Mouse (Mus musculus) G1E (cell line): ENCODE data around the gene St7. TPM values are rescaled to one million over a fixed set of nuclear protein-coding genes. Genes with fewer than 3 reads are reported as not detected.

ENCODE experiments used
- ATAC-seq: 2 replicates; pipeline ENCODE4 v1.8.0; 2016; ENCODE audit warnings: mild to moderate bottlenecking; ENCODE audit not compliant: insufficient number of reproducible peaks, poor library complexity, low FRiP score, severe bottlenecking; ENCODE audit errors: extremely low read depth
- DNase-seq: peaks from one replicate; pipeline ENCODE4 v3.0.0; 2012; ENCODE audit warnings: low spot score
- H3K27me3 ChIP-seq: 2 replicates; pipeline ENCODE4 v1.6.1; 2012; ENCODE audit warnings: mild to moderate bottlenecking, low read length, inconsistent platforms; ENCODE audit not compliant: insufficient read depth
- H3K36me3 ChIP-seq: replicated peaks from 2 replicates; pipeline ENCODE3; 2012; ENCODE audit warnings: mild to moderate bottlenecking, inconsistent platforms
- H3K4me1 ChIP-seq: 2 replicates; pipeline ENCODE4 v1.6.1; 2012; ENCODE audit warnings: low read depth, low read length, inconsistent platforms, mixed read lengths; ENCODE audit not compliant: insufficient read depth
- H3K4me3 ChIP-seq: 2 replicates; pipeline ENCODE4 v1.5.1; 2012; ENCODE audit warnings: low read depth, mild to moderate bottlenecking, inconsistent platforms, low read length, moderate library complexity, mixed read lengths
- H3K9me3 ChIP-seq: replicated peaks from 2 replicates; pipeline ENCODE4 v1.6.1; 2012; ENCODE audit warnings: inconsistent platforms
- CTCF ChIP-seq: IDR thresholded peaks from 2 replicates; pipeline ENCODE4 v1.5.1; 2012; ENCODE audit warnings: low read depth, low read length, inconsistent platforms, mixed read lengths
- GATA1 ChIP-seq: IDR thresholded peaks from 2 replicates; pipeline ENCODE4 v1.6.1; 2012; ENCODE audit warnings: borderline replicate concordance, low read length, inconsistent platforms, mixed read lengths
- GATA2 ChIP-seq: IDR thresholded peaks from 2 replicates; pipeline ENCODE4 v1.6.1; 2012; ENCODE audit warnings: low read depth, low read length, inconsistent platforms, borderline replicate concordance
- POLR2AphosphoS5 ChIP-seq: IDR thresholded peaks from 2 replicates; pipeline ENCODE4 v1.6.1; 2012; ENCODE audit warnings: low read depth, low read length, inconsistent platforms; ENCODE audit not compliant: insufficient replicate concordance
- TAL1 ChIP-seq: conservative IDR thresholded peaks from 2 replicates; pipeline ENCODE4 v1.6.1; 2012; ENCODE audit warnings: low read depth, low read length, inconsistent platforms, mixed read lengths
- polyA plus RNA-seq: library from polyadenylated mRNA; stranded (reverse); fragments of >175 nt; gene quantifications from 2 replicates; pipeline ENCODE4 v1.2.3, GENCODE M21; 2012
- total RNA-seq, 2 experiments: library from RNA; stranded (forward) in 1 of 2; stranded (reverse) in 1 of 2; fragments of 200-1000 nt in 1 of 2; fragments of >200 nt in 1 of 2; fragmentation: Nextera tagmentation in 1 of 2; gene quantifications; 2 replicates each; pipeline ENCODE4 v1.2.3; 2014 to 2017

The St7 gene
- total and polyA plus RNA-seq, 3 experiments = 4.7 to 155 (median 84.7) TPM

GRCm38 (mm10) chr6:17974416-17974815, 281.7 kb downstream of the St7 start:
- H3K36me3 ChIP-seq = no peaks in the 10 kb centered on the region
- ATAC-seq = no peak
- TF ChIP-seq CTCF (no peak), GATA2 (no peak), GATA1 (no peak), TAL1 (no peak), POLR2AphosphoS5 (no peak)
- peaks cover 4% of the 10 kb centered on the region for H3K4me1 ChIP-seq
- peaks cover 8% of the 10 kb centered on the region; the same call in 1 of the 2 replicates for H3K27me3 ChIP-seq
- DNase-seq = no peak
- no peak overlapping the region for H3K4me3 ChIP-seq
- H3K9me3 ChIP-seq = no peaks in the 10 kb centered on the region

GRCm38 (mm10) chr6:17977165-17977564, 284.4 kb downstream of the St7 start:
- no peak for ATAC-seq
- Histone ChIP-seq H3K9me3 (no peaks in the 10 kb centered on the region), H3K4me3 (no peak overlapping the region), H3K27me3 (peaks cover 10% of the 10 kb centered on the region; the same call in 1 of the 2 replicates), H3K4me1 (no peaks in the 10 kb centered on the region), H3K36me3 (no peaks in the 10 kb centered on the region)
- TF ChIP-seq GATA2 (no peak), GATA1 (no peak), TAL1 (no peak), POLR2AphosphoS5 (no peak), CTCF (no peak)
- no peak for DNase-seq

GRCm38 (mm10) chr6:17978324-17978723, 285.6 kb downstream of the St7 start:
- TF ChIP-seq CTCF (no peak), TAL1 (no peak), GATA1 (no peak), GATA2 (no peak), POLR2AphosphoS5 (no peak)
- Histone ChIP-seq H3K4me3 (no peak overlapping the region), H3K27me3 (peaks cover 10% of the 10 kb centered on the region; the same call in 1 of the 2 replicates), H3K4me1 (no peaks in the 10 kb centered on the region), H3K36me3 (no peaks in the 10 kb centered on the region), H3K9me3 (no peaks in the 10 kb centered on the region)
- ATAC-seq (no peak), DNase-seq (no peak)

GRCm38 (mm10) chr6:17978881-17979280, 286.1 kb downstream of the St7 start:
- DNase-seq = no peak
- TF ChIP-seq GATA1 (no peak), POLR2AphosphoS5 (no peak), GATA2 (no peak), TAL1 (no peak)
- Histone ChIP-seq H3K36me3 (no peaks in the 10 kb centered on the region), H3K4me3 (no peak overlapping the region), H3K4me1 (no peaks in the 10 kb centered on the region), H3K9me3 (no peaks in the 10 kb centered on the region), H3K27me3 (peaks cover 14% of the 10 kb centered on the region; the same call in 1 of the 2 replicates)
- no peak for ATAC-seq

GRCm38 (mm10) chr6:17979361-17979760, 286.6 kb downstream of the St7 start:
- DNase-seq (no peak), ATAC-seq (no peak)
- Histone ChIP-seq H3K36me3 (no peaks in the 10 kb centered on the region), H3K9me3 (no peaks in the 10 kb centered on the region), H3K4me1 (no peaks in the 10 kb centered on the region), H3K27me3 (peaks cover 14% of the 10 kb centered on the region; the same call in 1 of the 2 replicates), H3K4me3 (no peak overlapping the region)
- TF ChIP-seq GATA2 (no peak), TAL1 (no peak), CTCF (no peak)

GRCm38 (mm10) chr6:17990173-17991028, 297.7 kb downstream of the St7 start:
- no peak overlapping the region for H3K4me3 ChIP-seq
- no peaks in the 10 kb centered on the region for H3K9me3 ChIP-seq
- no peak for TF ChIP-seq POLR2AphosphoS5
- TF ChIP-seq CTCF = no peak
- no peak for TF ChIP-seq GATA1
- TF ChIP-seq GATA2 = no peak
- no peak for TF ChIP-seq TAL1
- H3K36me3 ChIP-seq = no peaks in the 10 kb centered on the region
- peaks cover 20% of the 10 kb centered on the region for H3K27me3 ChIP-seq
- DNase-seq = no peak
- ATAC-seq = no peak
- H3K4me1 ChIP-seq = no peaks in the 10 kb centered on the region
